Mouse (Mus musculus) monocyte, adult 5-6 weeks (primary cell): ENCODE measurements around the gene Dpp4. TPM values are rescaled to one million over a fixed set of nuclear protein-coding genes. Genes with fewer than 3 reads are reported as not detected.

Experiments
- ATAC-seq: fragments of 153-309, 156-312 bp; replicated peaks from 2 replicates; pipeline ENCODE4 v1.8.0; 2017; ENCODE audit warnings: mild to moderate bottlenecking; ENCODE audit not compliant: low TSS enrichment, insufficient number of reproducible peaks, severe bottlenecking, poor library complexity, low FRiP score
- total RNA-seq: library from RNA; stranded (forward); fragments of 200-1000, 200-491, 200-594 nt; gene quantifications from 3 replicates; pipeline ENCODE4 v1.2.3, GENCODE M21; 2017

Dpp4 gene
- total RNA-seq, 1 experiment from 2014 or later, result 16.7 TPM

- ATAC-seq, result no peak
Observed at GRCm38 (mm10) chr2:62417233-62417632, 5.2 kb upstream of the Dpp4 start.

GRCm38 (mm10) chr2:62411211-62412080 is 585 bp downstream of the Dpp4 start:
- peak; percentile 52 for ATAC-seq

- no peak for ATAC-seq
Observed at GRCm38 (mm10) chr2:62408701-62409201, 3.3 kb downstream of the Dpp4 start.

- ATAC-seq, result no peak
Observed at GRCm38 (mm10) chr2:62408216-62408615, 3.8 kb downstream of the Dpp4 start.

- ATAC-seq, result no peak
Observed at GRCm38 (mm10) chr2:62403556-62404135, 8.4 kb downstream of the Dpp4 start.

- ATAC-seq, result no peak
Observed at GRCm38 (mm10) chr2:62401011-62401410, 11.0 kb downstream of the Dpp4 start.

GRCm38 (mm10) chr2:62399832-62400231 is 12.2 kb downstream of the Dpp4 start:
- peak; percentile 62 for ATAC-seq

GRCm38 (mm10) chr2:62399361-62399760 is 12.7 kb downstream of the Dpp4 start:
- no peak for ATAC-seq

GRCm38 (mm10) chr2:62398115-62398875 is 13.7 kb downstream of the Dpp4 start:
- ATAC-seq, result no peak

GRCm38 (mm10) chr2:62397661-62398060 is 14.4 kb downstream of the Dpp4 start:
- ATAC-seq, result no peak

GRCm38 (mm10) chr2:62396799-62397198 is 15.2 kb downstream of the Dpp4 start:
- no peak for ATAC-seq

- no peak for ATAC-seq
Observed at GRCm38 (mm10) chr2:62394800-62395199, 17.2 kb downstream of the Dpp4 start.

GRCm38 (mm10) chr2:62392098-62392497 is 19.9 kb downstream of the Dpp4 start:
- 0 out of 2 replicates have a peak, but pooled peaks have one; percentile 29 for ATAC-seq

GRCm38 (mm10) chr2:62390961-62391461 is 21.0 kb downstream of the Dpp4 start:
- peak; percentile 42; the same call in 1 of the 2 replicates for ATAC-seq

GRCm38 (mm10) chr2:62390305-62390704 is 21.7 kb downstream of the Dpp4 start:
- ATAC-seq, result no peak

GRCm38 (mm10) chr2:62388841-62389240 is 23.2 kb downstream of the Dpp4 start:
- no peak for ATAC-seq

- no peak for ATAC-seq
Observed at GRCm38 (mm10) chr2:62383196-62383595, 28.8 kb downstream of the Dpp4 start.

- ATAC-seq, result no peak
Observed at GRCm38 (mm10) chr2:62382440-62382839, 29.6 kb downstream of the Dpp4 start.

- ATAC-seq, result no peak
Observed at GRCm38 (mm10) chr2:62381756-62382155, 30.3 kb downstream of the Dpp4 start.
